Mouse (Mus musculus) spleen, adult 12 weeks (tissue): ENCODE results near the gene Ly6g6f.

Source experiments
- DNase-seq: peaks from one replicate; pipeline ENCODE4 v3.0.0; 2022; ENCODE audit warnings: low spot score

Gene Ly6g6f

GRCm38 (mm10) chr17:35077786-35078233, 7.6 kb downstream of the Ly6g6f start, which contains the start of gene Ly6g6d:
TSS of gene Ly6g6d (minus strand) at chr17:35078065.
- DNase-seq, result no peak

GRCm38 (mm10) chr17:35077285-35077684, 8.1 kb downstream of the Ly6g6f start:
- no peak for DNase-seq

GRCm38 (mm10) chr17:35076507-35077176, 8.8 kb downstream of the Ly6g6f start, which contains the start of gene Ly6g6e:
TSS of gene Ly6g6e (plus strand) at chr17:35076902.
- DNase-seq, result no peak

- no peak for DNase-seq
Observed at GRCm38 (mm10) chr17:35074097-35074496, 11.3 kb downstream of the Ly6g6f start.

GRCm38 (mm10) chr17:35071454-35071853, 14.0 kb downstream of the Ly6g6f start:
- no peak for DNase-seq

- no peak for DNase-seq
Observed at GRCm38 (mm10) chr17:35070556-35071229, 14.7 kb downstream of the Ly6g6f start.

GRCm38 (mm10) chr17:35068213-35068914, 17.0 kb downstream of the Ly6g6f start:
- no peak for DNase-seq

- no peak for DNase-seq
Observed at GRCm38 (mm10) chr17:35066084-35066483, 19.3 kb downstream of the Ly6g6f start, which contains the start of gene Mpig6b. TSS of gene Mpig6b (minus strand) at chr17:35066184.

- DNase-seq, result no peak
Observed at GRCm38 (mm10) chr17:35064951-35065947, 20.2 kb downstream of the Ly6g6f start, which contains the start of gene Ly6g6c. TSS of gene Ly6g6c (plus strand) at chr17:35065388.

GRCm38 (mm10) chr17:35064378-35064877, 21.0 kb downstream of the Ly6g6f start:
- DNase-seq, result no peak

GRCm38 (mm10) chr17:35063466-35063865, 21.9 kb downstream of the Ly6g6f start:
- DNase-seq, result no peak

GRCm38 (mm10) chr17:35061299-35061698, 24.1 kb downstream of the Ly6g6f start:
- no peak for DNase-seq

- no peak for DNase-seq
Observed at GRCm38 (mm10) chr17:35060737-35061297, 24.6 kb downstream of the Ly6g6f start.

- no peak for DNase-seq
Observed at GRCm38 (mm10) chr17:35060071-35060470, 25.3 kb downstream of the Ly6g6f start.

GRCm38 (mm10) chr17:35058911-35059892, 26.2 kb downstream of the Ly6g6f start, which contains the start of gene Ddah2:
TSS of gene Ddah2 (plus strand) at chr17:35059035.
- peak; percentile 74 for DNase-seq

- no peak for DNase-seq
Observed at GRCm38 (mm10) chr17:35058316-35058715, 27.1 kb downstream of the Ly6g6f start.

- DNase-seq, result no peak
Observed at GRCm38 (mm10) chr17:35057090-35057489, 28.3 kb downstream of the Ly6g6f start.

- no peak for DNase-seq
Observed at GRCm38 (mm10) chr17:35055691-35056495, 29.5 kb downstream of the Ly6g6f start.
